Mouse (Mus musculus): Measurements from ENCODE around the gene Lmo3.

DNA sequence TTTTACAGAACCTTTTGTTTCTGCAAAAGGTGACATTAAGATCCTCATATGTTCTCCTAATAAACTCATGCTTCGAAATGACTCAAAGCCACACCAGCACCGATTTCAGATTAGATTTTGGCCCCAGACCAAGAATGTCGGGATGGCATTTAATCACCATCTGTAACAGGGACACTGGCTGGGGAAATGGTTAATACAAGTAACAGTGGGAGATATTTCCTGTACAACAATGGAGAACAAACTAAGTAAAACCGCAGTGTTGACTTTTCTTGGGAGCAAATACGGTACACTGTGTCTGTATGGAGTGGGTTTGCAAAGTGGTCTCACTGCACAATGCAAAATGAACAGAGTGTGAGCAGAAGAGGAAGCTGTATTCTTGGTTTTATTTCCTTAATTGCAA is 217.7 kb downstream of the Lmo3 start:
- TF ChIP-seq GATA1 (IDR thresholded peaks at IDR 0.05; ENCODE audit: low read depth, low read length), result no peak
- no peak for TF ChIP-seq EP300 (IDR thresholded peaks at IDR 0.05; ENCODE audit: low read depth in 1 of 2, low read length in 2 of 2)
- no peak for TF ChIP-seq RCOR1 (IDR thresholded peaks at IDR 0.05; ENCODE audit: low read depth, low read length)
- no peak for TF ChIP-seq USF1 (IDR thresholded peaks at IDR 0.05; ENCODE audit: low read depth, low read length)
- no peak for TF ChIP-seq CTCF (IDR thresholded peaks at IDR 0.05 in 2 of 3, conservative IDR thresholded peaks at IDR 0.05 in 1 of 3; ENCODE audit: control insufficient read depth in 1 of 3, insufficient read depth in 1 of 3, low read depth in 2 of 3, low read length in 3 of 3, poor library complexity in 1 of 3, severe bottlenecking in 1 of 3)
- TF ChIP-seq TAL1 (IDR thresholded peaks at IDR 0.05; ENCODE audit: low read length), result no peak

Measured in MEL (cell line).